Mouse (Mus musculus): ENCODE results near the gene Pgm1.

Gene Pgm1

DNA sequence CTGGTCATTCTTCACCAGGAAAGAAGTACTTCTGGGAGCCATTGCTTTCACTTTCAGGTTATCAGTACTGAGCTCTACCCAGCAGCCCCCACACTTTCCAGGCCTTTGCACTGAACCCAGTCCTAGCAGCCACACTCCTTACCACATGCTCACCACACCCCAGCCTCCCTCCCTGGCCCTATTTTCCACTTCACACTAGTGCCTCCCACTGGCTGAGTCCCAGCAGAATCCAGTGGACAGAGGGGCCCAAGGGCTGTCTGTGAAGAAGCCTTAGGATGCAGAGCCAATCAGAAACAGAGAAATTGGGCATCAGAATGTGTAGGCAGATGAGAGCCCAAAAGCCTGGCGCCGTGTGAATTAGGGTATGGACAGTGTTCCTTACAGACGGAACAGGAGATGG is 81.7 kb downstream of the Pgm1 start:
- DNase-seq (ENCODE audit: low spot score in 2 of 2) = no peak

DNA sequence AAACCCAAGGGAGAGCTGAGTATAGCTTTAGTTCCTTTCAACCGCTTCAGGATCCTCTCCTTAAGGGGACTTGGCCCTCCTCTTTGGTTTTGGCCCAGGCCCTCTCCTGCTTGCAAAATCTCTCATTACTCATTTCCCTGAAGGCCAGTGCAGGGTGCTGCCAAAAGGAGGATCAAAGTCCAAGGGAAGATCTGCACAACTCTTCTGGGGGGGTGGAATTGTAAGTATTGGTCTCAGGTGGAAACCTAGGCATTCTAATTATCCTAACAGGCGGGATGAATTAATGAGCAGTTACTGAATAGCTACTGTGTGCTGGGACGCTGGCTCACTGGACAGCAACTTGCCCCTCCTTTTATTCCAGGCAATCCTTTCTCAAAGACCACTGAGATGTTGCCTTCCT is 82.3 kb downstream of the Pgm1 start:
- no peak for DNase-seq (ENCODE audit: low spot score in 2 of 2)

DNA sequence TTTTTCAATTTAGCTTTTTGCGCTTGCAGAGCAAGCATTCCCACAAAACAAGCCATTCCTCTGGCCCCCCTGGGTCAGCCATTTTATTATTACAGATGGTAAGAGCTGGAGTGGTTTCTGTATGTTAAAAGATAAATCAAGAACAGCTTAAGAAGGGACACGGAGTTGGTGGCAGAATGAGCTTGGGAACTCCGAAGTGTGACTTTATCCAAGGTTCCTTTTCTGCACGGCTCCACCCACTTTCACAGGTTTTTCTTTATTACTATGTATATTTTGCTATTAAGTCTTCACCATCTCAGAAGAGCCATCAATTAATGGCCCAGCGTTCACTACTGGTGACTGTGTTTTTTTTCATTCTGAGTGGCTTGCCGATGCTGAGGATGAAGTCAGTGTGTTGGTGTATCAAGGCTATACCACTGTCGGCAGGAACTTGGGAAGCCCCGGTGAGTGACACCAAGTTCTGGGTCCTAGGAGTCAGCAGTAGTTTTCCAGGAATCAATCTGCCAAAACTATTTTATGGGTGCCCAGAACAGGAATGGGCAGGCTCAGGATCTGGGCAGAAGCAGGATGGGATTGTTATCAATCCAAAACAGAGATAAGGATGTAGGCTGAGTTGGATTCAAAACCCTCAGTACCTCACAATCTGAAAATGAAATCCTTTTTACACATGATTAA is 83.3 kb downstream of the Pgm1 start:
- DNase-seq (ENCODE audit: low spot score in 2 of 2) = no peak

DNA sequence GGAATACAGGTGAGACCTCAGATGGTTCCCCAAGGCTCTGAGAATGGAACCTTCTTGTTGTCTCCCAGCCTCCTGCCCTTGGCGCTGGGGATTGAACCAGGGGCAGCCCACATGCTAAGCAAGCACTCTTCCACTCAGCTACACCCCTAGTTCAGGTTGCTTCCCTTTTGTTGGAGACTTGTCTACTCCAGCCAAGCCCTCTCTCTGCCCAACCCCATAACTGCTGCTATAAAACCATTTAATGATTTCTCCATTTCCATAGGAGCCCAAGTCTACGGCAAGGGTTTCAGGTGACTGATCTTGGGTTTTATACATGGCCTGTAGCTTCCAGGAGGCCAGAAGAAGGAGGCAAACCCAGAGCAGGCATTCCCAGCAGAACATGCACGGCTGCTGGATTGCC is 98.6 kb downstream of the Pgm1 start:
- no peak for DNase-seq (ENCODE audit: low spot score in 2 of 2)

DNA sequence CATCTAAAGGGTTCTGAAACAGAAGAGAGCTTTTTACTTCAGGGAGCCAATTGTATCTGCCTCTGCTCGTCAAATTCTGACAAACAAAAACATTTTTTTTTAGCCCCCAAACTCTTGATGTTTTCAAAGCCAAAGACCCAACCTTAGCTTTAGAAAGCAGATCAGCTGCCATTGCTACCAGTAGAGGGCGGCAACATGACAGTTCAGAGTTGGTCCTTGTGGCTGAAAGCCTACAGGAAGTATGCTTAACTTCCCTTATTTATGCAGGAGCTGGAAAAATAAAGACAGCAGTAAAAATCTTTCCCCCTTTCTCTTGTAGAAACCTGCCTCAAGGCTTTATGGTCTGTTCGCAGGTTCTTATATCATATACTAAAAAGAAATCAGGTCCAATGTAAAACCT is 99.4 kb downstream of the Pgm1 start:
- peak; percentile 72 to 80 for DNase-seq (ENCODE audit: low spot score in 2 of 2)

DNA sequence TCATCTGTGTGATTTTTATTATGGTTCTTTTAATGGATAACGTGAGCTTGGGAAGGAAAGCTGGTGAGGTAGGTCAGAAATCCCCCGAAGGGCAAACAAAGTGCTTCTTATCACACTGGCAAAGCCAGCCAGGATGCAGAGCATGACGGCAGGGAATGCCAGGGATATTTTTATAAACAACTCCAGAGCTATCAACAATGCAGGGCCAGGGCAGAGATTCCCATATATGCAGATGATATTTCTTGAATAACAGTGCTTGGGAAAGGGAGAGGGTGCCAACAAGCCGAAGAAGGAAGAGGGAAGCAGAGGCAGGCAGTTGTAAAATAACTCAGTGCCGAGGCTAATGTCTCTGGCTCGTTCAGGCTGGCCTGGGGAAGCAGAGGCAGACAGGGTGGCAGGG is 102.1 kb downstream of the Pgm1 start:
- DNase-seq (ENCODE audit: low spot score in 2 of 2) = no peak

DNA sequence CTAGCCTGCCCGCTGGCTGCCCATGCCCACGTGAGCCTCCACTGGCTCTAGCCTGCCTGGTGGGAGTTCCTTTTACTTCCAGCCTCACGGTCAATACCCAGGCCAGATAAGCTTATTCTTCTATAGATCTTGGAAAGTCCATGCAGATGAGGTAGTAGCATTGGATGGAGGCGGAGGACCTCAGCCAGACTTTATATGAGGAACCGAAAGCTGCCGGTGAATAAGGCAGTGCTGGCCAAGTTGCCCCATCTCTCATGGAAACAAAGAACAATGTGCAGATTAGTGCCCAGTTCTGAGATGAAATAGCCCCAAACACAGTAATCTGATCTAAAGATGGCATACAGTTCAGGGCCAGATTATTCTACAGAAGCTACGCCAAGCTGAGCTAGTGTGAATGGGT is 103.4 kb downstream of the Pgm1 start:
- DNase-seq (ENCODE audit: low spot score in 2 of 2) = no peak

DNA sequence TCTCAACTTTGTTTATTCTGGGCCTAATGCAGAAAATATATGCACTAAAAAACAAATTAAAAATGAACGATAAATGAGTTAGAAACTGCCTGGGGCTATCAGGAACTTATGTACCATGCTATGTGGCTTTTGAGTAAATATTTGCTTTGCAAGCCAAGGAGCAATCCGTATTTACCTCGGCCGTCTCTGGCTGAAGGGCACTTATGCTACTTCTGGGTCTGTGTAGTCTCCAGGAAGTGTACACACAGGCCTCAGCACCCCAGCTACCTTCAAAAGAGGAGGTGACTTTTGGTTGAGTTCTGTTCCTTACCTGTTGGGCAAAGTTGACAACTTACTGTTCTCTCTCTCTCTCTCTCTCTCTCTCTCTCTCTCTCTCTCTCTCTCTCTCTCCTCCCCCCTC is 104.7 kb downstream of the Pgm1 start:
- no peak for DNase-seq (ENCODE audit: low spot score in 2 of 2)

DNA sequence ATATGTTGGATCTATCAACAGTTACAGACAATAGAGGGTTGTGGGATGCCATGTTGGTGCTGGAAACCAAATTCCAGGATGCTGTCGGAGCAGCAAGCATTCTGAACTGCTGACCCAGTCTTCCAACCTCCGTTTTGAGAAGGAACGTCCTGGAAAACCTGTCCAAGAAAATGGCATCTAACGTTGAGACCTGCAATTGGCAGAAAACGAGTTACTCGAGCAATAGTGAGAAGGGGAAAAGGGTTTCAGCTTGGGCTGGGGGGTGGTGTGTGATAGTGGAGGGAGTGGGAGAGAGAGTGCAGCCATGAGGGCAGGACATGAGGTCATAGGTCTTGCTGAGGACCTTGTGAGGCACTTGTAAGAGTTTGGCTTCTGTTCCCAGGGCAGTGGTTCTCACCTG is 105.8 kb downstream of the Pgm1 start:
- DNase-seq (ENCODE audit: low spot score in 2 of 2) = no peak

DNA sequence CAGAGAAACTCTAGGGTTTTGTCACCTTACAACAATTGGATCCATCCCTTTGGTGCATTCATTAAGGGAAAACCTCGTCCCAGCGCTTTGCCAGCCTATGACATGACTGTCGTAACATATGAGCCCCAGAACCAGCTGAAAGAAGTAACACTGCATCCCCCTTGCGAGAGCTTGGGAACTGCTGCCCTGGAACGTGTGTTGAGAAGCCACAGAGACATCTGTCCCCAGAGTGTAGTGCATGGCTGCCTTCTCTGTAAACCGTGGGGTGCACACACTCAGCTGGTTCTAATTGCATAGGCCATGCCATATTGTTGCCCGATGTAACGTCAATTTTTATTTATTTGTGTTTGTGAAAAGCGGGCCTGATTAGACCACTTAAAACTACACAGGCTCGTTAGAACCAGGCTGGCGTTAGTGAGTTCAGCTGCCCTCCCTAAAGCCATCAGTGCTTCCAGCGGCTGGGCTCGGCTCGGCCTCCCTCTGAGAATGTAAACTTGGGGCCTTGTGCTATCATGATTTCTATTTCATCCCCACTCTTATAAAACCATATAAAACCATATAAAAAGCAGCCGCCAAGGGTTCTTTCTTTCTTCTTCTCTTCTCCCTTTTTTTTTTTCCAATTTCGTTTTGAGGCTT is 106.8 kb downstream of the Pgm1 start:
- no peak for DNase-seq (ENCODE audit: low spot score in 2 of 2)

Data from frontal cortex, postnatal 36 days (tissue).